Mouse (Mus musculus) intestine, embryonic 14.5 days (tissue): Measurements from ENCODE around the gene Pon1. TPM values are rescaled to one million over a fixed set of nuclear protein-coding genes. Genes with fewer than 3 reads are reported as not detected.

ENCODE experiments used
- ATAC-seq: fragments of 200-750 bp; cut with Nextera tagmentation; replicated peaks from 2 replicates; pipeline ENCODE4 v1.8.0; 2017; ENCODE audit warnings: low read depth, moderate number of reproducible peaks, moderate TSS enrichment, moderate library complexity; ENCODE audit not compliant: low FRiP score, low TSS enrichment
- DNase-seq: peaks from one replicate; pipeline ENCODE4 v3.0.0-alpha.2; 2018; ENCODE audit warnings: low spot score
- H3K27ac ChIP-seq: fragments of 300-500 bp; sonication (generic); 2 replicates; pipeline ENCODE4 v1.5.1; 2014; ENCODE audit warnings: low read depth, mild to moderate bottlenecking, control low read depth
- H3K27me3 ChIP-seq: fragments of 300-500 bp; sonication (generic); replicated peaks from 2 replicates; pipeline ENCODE4 v1.6.1; 2014; ENCODE audit warnings: low read length, control low read depth; ENCODE audit not compliant: control insufficient read depth, insufficient read depth
- H3K36me3 ChIP-seq: fragments of 300-500 bp; sonication (generic); 2 replicates; pipeline ENCODE4 v1.6.1; 2014; ENCODE audit warnings: low read length, control low read depth; ENCODE audit not compliant: control insufficient read depth, insufficient read depth
- H3K4me1 ChIP-seq: fragments of 300-500 bp; sonication (generic); replicated peaks from 2 replicates; pipeline ENCODE4 v1.6.1; 2014; ENCODE audit warnings: low read length, control low read depth, mixed read lengths; ENCODE audit not compliant: control insufficient read depth, insufficient read depth
- H3K4me2 ChIP-seq: fragments of 300-500 bp; sonication (generic); 2 replicates; pipeline ENCODE4 v1.6.1; 2014; ENCODE audit warnings: low read length
- H3K4me3 ChIP-seq: fragments of 300-500 bp; sonication (generic); 2 replicates; pipeline ENCODE4 v1.5.1; 2014; ENCODE audit warnings: low read depth, low read length, control low read depth, mixed read lengths
- H3K9ac ChIP-seq: fragments of 300-500 bp; sonication (generic); 2 replicates; pipeline ENCODE4 v1.6.1; 2014; ENCODE audit warnings: mild to moderate bottlenecking, low read length
- H3K9me3 ChIP-seq: fragments of 300-500 bp; sonication (generic); 2 replicates; pipeline ENCODE4 v1.6.1; 2016; ENCODE audit warnings: low read length, control low read depth; ENCODE audit not compliant: control insufficient read depth
- WGBS: fragments of 180-500 bp; shearing (Covaris S2); extraction: QIAGEN DNeasy Blood & Tissue Kit; methylation state at CpG from one replicate; pipeline ENCODE4 v1.1.7; 2014; 5-methylcytosine and 5-hydroxymethylcytosine counted together
- polyA plus RNA-seq: library from polyadenylated mRNA; unstranded; fragments of >200 nt; fragmentation: Nextera tagmentation; extraction: Ambion mirVana; gene quantifications from 2 replicates; pipeline ENCODE4 v1.2.1, GENCODE M21; 2014

Pon1 gene
- polyA plus RNA-seq, 1 experiment from 2014 or later: not detected

DNA sequence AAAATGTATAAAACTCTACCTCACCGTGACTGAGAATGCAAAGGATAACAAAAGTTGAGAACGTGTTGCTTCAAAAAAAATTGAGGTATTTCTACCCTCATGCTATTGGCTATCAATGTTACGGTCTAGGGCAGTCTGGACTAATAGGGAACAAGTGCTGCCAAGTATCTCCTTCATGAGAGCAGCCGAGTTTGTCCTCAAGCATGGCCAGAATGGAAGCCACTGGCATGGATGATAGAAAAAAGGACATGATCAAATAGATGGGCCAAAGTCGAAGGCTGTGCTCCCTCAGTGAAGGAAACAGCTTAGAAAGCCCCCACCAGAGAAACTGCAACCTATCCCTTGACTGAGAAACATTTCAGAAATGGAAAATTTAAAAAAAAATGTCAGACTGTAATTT is 5.7 kb downstream of the Pon1 start:
- Histone ChIP-seq H3K27me3 (no peaks in the 10 kb centered on the region), H3K4me2 (no peak overlapping the region), H3K4me1 (no peaks in the 10 kb centered on the region), H3K9ac (no peak overlapping the region), H3K36me3 (no peaks in the 10 kb centered on the region), H3K9me3 (no peaks in the 10 kb centered on the region), H3K4me3 (no peak overlapping the region), H3K27ac (no peak overlapping the region)
- DNase-seq: no peak
- WGBS: 88% methylated on average over 5 of the region's 5 CpGs
- ATAC-seq: no peak

DNA sequence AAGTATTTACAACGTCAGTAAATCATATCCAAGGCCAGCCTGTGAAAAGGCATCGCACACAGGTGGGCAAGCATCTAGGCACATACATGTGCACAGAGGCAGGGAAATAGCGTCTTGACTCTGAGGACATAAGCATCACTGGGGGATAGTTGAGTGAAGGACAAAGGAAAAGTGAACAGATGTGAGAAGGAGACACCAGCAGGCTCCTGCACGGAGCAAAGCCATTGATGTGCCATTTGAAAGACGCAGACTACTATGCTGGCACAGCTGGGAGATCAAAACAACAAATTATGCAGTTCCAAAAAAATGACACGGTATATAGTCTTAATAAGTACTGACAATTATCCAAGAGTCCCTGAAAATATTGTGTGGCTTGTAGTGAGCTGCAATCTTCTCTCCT is 6.2 kb downstream of the Pon1 start:
- Histone ChIP-seq H3K36me3 (no peaks in the 10 kb centered on the region), H3K4me1 (no peaks in the 10 kb centered on the region), H3K27ac (no peak overlapping the region), H3K9me3 (no peaks in the 10 kb centered on the region), H3K9ac (no peak overlapping the region), H3K27me3 (no peaks in the 10 kb centered on the region), H3K4me2 (no peak overlapping the region), H3K4me3 (no peak overlapping the region)
- no peak for DNase-seq
- WGBS: 82% methylated on average over 6 of the region's 6 CpGs
- no peak for ATAC-seq

DNA sequence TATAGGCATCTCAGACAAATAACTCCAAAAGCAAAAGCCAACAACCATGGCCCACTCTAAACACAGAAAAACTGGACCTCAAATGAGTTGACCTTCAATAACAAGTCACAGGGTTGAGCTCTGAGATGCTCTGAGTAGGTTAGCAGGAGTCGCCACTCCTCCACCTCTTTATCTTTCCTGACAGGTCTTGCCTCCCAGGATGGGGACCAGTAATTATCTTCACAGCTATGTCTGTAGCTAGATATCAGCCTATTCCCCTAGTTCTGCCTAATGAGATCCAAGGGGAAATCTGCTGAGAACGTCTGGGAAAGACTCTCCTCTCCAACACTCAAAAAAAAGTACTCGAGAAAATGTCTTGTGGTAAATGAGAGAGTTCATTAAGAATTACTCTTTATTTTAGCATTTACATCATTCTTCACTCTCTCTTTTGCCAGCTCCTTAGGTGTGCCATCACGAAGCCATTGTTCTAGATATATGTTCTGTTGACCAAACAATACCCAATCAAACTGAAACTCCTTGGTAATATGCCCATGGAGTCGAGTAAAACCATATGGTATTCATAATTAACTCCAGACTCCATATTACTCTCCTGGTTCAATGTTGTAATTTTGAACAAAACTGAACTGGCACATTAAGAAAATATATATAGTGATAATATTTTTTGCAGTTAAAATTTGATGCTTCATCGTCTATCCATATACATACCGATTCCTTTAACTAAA is 7.4 kb downstream of the Pon1 start:
- 85% methylated on average over 7 of the region's 7 CpGs for WGBS
- Histone ChIP-seq H3K36me3 (no peaks in the 10 kb centered on the region), H3K9ac (no peak overlapping the region), H3K27ac (no peak overlapping the region), H3K4me1 (no peaks in the 10 kb centered on the region), H3K9me3 (no peaks in the 10 kb centered on the region), H3K4me2 (no peak overlapping the region), H3K27me3 (no peaks in the 10 kb centered on the region), H3K4me3 (no peak overlapping the region)
- ATAC-seq: no peak
- DNase-seq: no peak

DNA sequence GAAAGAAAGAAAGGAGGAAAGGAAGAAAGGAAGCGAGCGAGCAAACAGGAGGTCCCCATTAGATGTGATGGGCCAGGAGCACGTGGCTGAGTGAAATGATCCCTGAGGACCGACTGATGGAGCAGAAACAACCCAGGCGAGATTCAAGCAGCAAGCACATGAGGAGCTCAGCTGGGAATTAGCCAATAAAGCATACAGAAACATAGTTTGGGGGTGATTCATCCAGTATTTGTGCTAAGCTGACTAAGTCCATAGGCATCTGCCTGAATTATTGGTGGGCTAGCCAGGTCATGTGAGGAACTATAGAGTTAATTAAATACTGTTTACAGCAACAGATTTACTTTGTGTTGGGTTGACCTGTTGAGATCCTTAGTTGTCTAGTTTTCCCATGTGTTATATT is 13.1 kb downstream of the Pon1 start:
- Histone ChIP-seq H3K4me1 (no peaks in the 10 kb centered on the region; the same call in 1 of the 2 replicates), H3K9me3 (no peaks in the 10 kb centered on the region), H3K4me3 (no peak overlapping the region), H3K9ac (no peak overlapping the region), H3K27me3 (no peaks in the 10 kb centered on the region), H3K36me3 (no peaks in the 10 kb centered on the region), H3K27ac (no peak overlapping the region), H3K4me2 (no peak overlapping the region)
- no peak for DNase-seq
- no peak for ATAC-seq
- WGBS: 79% methylated on average over 5 of the region's 5 CpGs

DNA sequence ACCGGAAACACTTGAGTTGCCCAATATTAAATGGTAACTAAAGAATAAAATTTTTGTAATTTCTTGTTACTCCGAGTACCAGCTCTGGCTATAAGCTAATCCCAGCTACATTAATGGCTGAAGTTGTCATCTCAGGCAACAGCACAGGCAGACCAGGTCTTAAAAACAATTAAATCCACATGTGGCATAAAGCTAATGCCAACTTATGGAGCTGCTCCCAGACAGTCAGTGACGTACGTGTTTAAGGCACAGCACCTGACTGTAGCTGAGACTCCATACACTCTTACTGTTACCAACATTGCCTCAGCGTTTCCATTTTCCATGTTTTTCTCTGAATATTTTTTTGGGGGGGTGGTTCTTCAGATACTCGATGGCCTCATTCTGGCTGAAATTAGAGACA is 14.6 kb downstream of the Pon1 start:
- Histone ChIP-seq H3K4me3 (no peak overlapping the region), H3K9me3 (no peaks in the 10 kb centered on the region), H3K4me1 (no peaks in the 10 kb centered on the region; the same call in 1 of the 2 replicates), H3K9ac (no peak overlapping the region), H3K27ac (no peak overlapping the region), H3K36me3 (no peaks in the 10 kb centered on the region), H3K27me3 (no peaks in the 10 kb centered on the region), H3K4me2 (no peak overlapping the region)
- ATAC-seq (no peak), DNase-seq (no peak)
- WGBS: 92% methylated on average over 6 of the region's 6 CpGs

DNA sequence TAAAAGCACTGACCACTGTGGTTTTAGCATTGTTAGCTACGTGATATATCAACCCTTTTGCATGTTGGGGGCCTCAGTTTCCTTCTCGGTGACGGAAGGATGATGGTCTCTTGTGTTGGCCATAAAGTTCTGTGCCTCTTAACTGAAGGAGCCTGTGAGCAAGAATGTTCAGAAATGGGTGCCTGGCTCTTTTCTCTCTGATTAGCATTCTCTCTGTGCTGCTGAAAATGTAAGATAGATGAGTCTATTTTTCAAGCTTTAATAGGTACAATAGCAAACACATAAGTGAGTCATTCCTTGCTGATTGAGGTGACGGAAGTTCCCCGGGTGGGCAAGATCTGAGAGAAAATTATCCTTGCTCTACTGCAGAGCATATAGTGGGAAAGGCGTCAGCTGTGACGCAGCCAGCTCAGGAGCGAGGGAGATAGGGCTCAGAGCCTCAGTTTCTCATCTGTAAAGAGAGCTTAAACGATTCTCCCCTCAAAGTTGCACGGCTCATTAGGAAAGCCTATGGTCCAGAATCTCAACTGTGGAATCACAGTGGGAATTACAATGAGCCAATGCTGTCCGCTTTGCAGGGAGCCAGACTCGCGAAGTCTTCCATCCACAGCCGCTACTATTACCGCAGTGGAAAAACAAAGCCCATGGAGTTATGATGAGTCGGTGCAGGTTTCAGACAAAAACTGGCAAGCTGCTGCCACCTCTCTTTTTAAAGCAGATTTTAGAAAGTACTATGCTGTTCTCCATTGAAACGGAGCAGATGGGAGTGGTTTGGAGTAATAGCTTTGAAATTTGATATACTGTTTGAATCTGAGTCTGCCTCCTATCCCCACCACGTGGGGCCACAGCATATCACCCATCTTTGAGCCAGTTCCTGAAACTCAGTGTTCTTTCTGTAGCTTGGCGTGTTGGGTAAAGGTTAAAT is 15.5 kb downstream of the Pon1 start:
- DNase-seq (no peak), ATAC-seq (no peak)
- Histone ChIP-seq H3K27me3 (no peaks in the 10 kb centered on the region), H3K4me1 (no peaks in the 10 kb centered on the region; the same call in 1 of the 2 replicates), H3K4me2 (peak overlapping the region; percentile 36), H3K9ac (no peak overlapping the region), H3K4me3 (no peak overlapping the region), H3K27ac (no peak overlapping the region), H3K36me3 (no peaks in the 10 kb centered on the region), H3K9me3 (no peaks in the 10 kb centered on the region)
- WGBS: 61% methylated on average over 19 of the region's 19 CpGs

DNA sequence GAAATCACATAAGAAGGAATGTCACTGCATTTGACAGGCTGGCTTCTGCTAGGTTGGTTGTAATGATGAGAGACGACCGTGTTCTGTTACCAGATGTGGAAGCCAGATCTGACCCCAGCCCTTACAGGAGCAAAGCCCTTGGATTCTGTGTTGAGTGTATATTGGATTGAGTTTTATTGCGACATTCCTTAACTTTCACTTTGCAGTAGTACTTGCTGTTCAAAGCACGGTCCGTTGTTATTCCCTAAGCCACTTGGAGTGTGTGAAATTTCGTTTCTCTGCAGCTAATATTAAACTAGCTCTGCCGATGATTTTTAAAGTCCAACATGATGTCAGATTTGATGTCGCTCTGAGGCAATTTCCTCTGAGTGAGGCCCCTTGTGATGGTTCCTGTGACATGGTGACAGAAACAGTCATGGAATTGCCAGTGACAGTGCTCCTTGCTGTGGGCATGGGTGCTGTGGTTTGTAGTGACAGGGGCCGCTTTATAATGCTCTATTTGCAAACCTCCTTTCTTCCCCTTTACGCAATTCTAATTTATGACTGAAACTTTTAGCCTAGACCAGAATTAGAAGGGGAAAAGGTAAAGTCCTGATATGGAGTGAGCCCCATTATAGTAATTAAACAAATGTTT is 19.4 kb downstream of the Pon1 start:
- no peaks in the 10 kb centered on the region for H3K27me3 ChIP-seq
- H3K4me2 ChIP-seq: no peak overlapping the region
- no peak overlapping the region for H3K4me3 ChIP-seq
- WGBS: 82% methylated on average over 10 of the region's 10 CpGs
- no peaks in the 10 kb centered on the region; the same call in 1 of the 2 replicates for H3K4me1 ChIP-seq
- no peak for DNase-seq
- ATAC-seq: no peak
- no peaks in the 10 kb centered on the region for H3K9me3 ChIP-seq
- no peak overlapping the region for H3K9ac ChIP-seq
- H3K27ac ChIP-seq: no peak overlapping the region
- no peaks in the 10 kb centered on the region for H3K36me3 ChIP-seq

DNA sequence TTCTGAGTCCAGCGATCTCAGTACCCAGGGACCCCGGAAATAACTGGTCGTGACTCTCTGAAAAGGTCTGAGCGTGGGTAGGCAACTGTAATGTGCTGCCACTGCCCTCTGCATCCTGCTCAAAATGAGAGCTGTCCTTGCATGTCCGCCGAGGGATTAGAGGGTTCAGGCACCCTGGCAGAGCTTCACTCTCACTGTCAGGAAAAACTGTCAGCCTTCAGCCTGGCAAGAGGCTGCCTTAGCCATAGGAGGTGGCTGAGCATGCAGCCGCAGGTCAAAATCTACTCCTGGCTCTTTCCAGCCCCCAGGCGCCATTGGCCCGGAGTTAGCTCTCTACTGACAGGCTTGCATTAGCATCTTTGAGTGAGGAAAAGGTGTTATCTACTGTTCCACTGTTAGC is 21.2 kb downstream of the Pon1 start:
- H3K36me3 ChIP-seq: no peaks in the 10 kb centered on the region
- no peaks in the 10 kb centered on the region for H3K4me1 ChIP-seq
- no peaks in the 10 kb centered on the region for H3K27me3 ChIP-seq
- WGBS: 79% methylated on average over 9 of the region's 9 CpGs
- no peak overlapping the region for H3K4me2 ChIP-seq
- DNase-seq (no peak), ATAC-seq (no peak)
- no peak overlapping the region for H3K27ac ChIP-seq
- H3K4me3 ChIP-seq: no peak overlapping the region
- H3K9me3 ChIP-seq: no peaks in the 10 kb centered on the region
- no peak overlapping the region for H3K9ac ChIP-seq
